Mouse (Mus musculus) stomach, postnatal 0 days (tissue): ENCODE measurements around the gene Kif3a.

Experiments used
- CTCF ChIP-seq: IDR thresholded peaks from 2 replicates; pipeline ENCODE4 v1.5.1; 2016; ENCODE audit warnings: antibody characterized with exemption, low read depth, mild to moderate bottlenecking, moderate library complexity
- EP300 ChIP-seq: optimal IDR thresholded peaks from 2 replicates; pipeline ENCODE3; 2016; ENCODE audit warnings: antibody characterized with exemption

GRCm38 (mm10) chr11:53604983-53605382, 37.8 kb downstream of the Kif3a start:
- no peak for TF ChIP-seq EP300
- no peak for TF ChIP-seq CTCF
